Mouse (Mus musculus): Measurements from ENCODE around the gene Cyp4f39. TPM values are rescaled to one million over a fixed set of nuclear protein-coding genes. Genes with fewer than 3 reads are reported as not detected.
"Not testable (repeated sequence)": the region's sequence is repeated elsewhere in the genome, so short reads cannot be mapped to it uniquely, and the experiment has no call there.

The Cyp4f39 gene
- polyA plus RNA-seq, 1 experiment from 2014 or later: 0.79 TPM

DNA sequence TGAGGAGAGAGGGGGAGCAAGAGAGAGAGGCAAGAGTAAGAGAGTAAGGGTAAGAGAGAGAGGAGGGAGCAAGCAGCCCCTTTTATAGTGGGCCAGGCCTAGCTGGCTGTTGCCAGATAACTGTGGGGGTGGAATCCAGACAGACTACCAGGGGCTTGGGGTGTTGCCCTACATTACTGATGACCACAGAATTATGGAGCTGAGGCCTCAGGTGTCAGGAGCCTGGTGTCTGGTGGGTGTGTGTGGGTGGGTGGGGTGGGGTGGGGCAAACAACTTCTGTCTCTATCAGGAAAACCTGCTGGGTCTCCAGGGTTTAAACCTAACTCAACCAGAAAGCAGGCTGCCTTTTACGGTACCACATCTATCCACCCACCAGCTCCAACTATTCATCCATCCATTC is 24.7 kb downstream of the Cyp4f39 start:
- 91% methylated on average over 1 of the region's 1 CpGs for WGBS
- no peak for ATAC-seq (ENCODE audit: low FRiP score, low read depth)
- no peak overlapping the region for H3K9ac ChIP-seq
- H3K27ac ChIP-seq: no peak overlapping the region
- H3K4me3 ChIP-seq: no peak overlapping the region
- H3K9me3 ChIP-seq: no peaks in the 10 kb centered on the region
- H3K4me2 ChIP-seq (replicated peaks): no peak overlapping the region
- no peaks in the 10 kb centered on the region for H3K36me3 ChIP-seq
- H3K4me1 ChIP-seq: no peaks in the 10 kb centered on the region
- H3K27me3 ChIP-seq: peaks cover 36% of the 10 kb centered on the region

DNA sequence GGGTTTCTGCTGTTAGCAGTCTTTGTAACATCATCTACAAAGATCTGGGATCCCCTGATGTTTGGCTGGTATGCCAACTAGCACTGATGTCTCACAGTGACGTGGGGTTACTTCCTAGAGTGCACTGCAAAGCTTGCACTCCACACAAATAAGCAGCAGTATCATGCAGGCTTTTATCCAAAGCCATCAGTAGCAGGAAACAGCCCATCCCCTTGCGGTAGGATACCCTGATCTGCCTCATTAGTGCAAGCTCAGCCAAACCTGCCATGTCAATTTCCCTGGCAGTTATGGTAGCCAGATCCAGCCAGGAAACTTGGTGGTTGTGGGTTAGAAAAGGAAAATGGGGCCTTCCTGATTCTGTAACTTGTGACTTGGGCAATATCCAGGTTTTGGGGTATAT is 26.2 kb downstream of the Cyp4f39 start:
- 63% methylated on average over 2 of the region's 2 CpGs for WGBS
- ATAC-seq (ENCODE audit: low FRiP score, low read depth): no peak
- Histone ChIP-seq H3K9ac (no peak overlapping the region), H3K4me2 (replicated peaks) (no peak overlapping the region), H3K9me3 (no peaks in the 10 kb centered on the region), H3K4me1 (peaks cover 3% of the 10 kb centered on the region), H3K4me3 (no peak overlapping the region), H3K27ac (no peak overlapping the region), H3K27me3 (peaks cover 50% of the 10 kb centered on the region), H3K36me3 (no peaks in the 10 kb centered on the region)

DNA sequence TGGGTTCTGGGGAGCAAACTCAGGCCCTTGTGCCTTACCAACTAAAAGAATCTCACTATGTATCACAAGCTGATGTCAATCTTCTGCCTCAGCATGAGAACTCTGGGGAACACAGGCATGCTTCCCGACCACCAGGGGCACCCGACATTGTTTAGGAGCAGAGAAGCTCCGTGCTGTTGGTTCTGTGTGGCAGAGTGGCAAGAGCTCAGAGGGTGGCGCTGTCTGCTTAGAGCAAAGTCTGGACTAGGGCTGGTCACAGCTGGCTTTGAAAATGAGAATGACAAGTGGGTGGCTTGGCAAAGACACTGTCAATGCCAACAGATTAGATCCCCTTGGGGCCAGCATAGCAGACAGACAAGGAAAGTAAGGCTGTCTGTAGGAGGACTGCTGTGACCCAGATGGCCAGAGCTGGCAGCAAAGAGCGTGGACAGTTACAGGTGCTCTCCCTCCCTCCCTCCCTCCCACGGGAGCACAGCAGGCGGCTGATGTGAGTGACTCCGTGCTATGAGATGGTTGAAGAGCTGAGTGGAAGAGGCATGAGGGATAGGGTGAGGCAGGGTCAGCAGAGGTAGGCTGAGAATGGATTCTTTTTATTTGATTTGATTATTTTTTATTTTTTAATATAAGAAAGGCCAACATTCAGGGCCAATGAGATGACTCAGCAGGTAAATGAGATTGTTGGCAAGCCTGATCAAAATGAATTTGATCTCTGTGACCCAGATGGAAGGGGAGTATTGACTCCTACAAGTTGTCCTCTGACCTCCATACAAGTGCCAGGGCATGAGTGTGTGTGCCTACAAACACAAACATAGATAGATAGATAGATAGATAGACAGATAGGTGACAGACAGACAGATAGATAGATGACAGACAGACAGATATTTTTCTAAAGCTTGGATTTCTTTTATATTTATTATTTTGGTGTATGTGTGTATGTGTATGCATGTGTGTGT is 27.3 kb downstream of the Cyp4f39 start:
- Histone ChIP-seq H3K27ac (no peak overlapping the region), H3K27me3 (peaks cover 58% of the 10 kb centered on the region), H3K36me3 (no peaks in the 10 kb centered on the region), H3K9ac (no peak overlapping the region), H3K4me3 (no peak overlapping the region), H3K9me3 (no peaks in the 10 kb centered on the region), H3K4me2 (replicated peaks) (no peak overlapping the region), H3K4me1 (peaks cover 3% of the 10 kb centered on the region)
- no peak for ATAC-seq (ENCODE audit: low FRiP score, low read depth)
- WGBS: 15% methylated on average over 8 of the region's 8 CpGs

DNA sequence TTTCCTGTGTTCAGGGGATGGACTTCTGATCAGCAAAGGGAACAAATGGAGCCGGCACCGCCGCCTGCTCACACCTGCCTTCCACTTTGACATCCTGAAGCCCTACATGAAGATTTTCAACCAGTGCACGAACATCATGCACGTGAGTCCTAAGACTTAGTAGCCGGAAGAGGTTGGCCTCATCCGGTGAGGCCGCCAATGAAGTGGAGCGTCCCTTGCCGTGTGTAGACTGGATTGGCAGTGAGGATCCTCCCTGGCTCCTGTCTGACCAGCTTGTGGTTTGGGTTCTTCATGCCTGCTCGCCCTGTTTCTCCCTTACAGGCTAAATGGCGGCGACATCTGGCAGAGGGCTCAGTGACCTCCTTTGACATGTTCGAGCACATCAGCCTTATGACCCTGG is 29.2 kb downstream of the Cyp4f39 start:
- H3K27me3 ChIP-seq: peaks cover 58% of the 10 kb centered on the region
- ATAC-seq (ENCODE audit: low FRiP score, low read depth): no peak
- peaks cover 3% of the 10 kb centered on the region for H3K4me1 ChIP-seq
- H3K9ac ChIP-seq: no peak overlapping the region
- H3K4me2 ChIP-seq (replicated peaks): no peak overlapping the region
- H3K27ac ChIP-seq: no peak overlapping the region
- no peaks in the 10 kb centered on the region for H3K36me3 ChIP-seq
- WGBS: 76% methylated on average over 14 of the region's 14 CpGs
- H3K4me3 ChIP-seq: no peak overlapping the region
- H3K9me3 ChIP-seq: no peaks in the 10 kb centered on the region

DNA sequence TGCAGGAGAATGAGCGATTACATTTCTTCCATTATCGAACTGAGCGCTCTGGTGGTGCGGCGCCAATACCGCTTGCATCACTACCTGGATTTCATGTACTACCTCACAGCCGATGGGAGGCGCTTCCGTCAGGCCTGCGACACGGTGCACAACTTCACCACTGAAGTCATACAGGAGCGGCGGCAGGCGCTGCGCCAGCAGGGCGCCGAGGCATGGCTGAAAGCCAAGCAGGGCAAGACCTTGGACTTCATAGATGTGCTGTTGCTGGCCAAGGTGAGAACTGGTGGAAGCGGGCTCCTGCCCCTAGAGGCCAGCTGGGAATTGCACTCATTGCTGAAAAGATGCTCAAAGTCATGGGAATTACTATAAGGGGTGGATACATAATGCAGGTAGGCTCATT is 30.7 kb downstream of the Cyp4f39 start:
- Histone ChIP-seq H3K9me3 (no peaks in the 10 kb centered on the region), H3K4me3 (peak overlapping the region; percentile 28; the same call in 1 of the 2 replicates), H3K36me3 (no peaks in the 10 kb centered on the region), H3K27ac (no peak overlapping the region), H3K4me1 (peaks cover 3% of the 10 kb centered on the region), H3K9ac (peak overlapping the region; percentile 25; the same call in 1 of the 2 replicates), H3K4me2 (replicated peaks) (peak overlapping the region; percentile 56), H3K27me3 (peaks cover 62% of the 10 kb centered on the region)
- 16% methylated on average over 18 of the region's 18 CpGs for WGBS
- no peak for ATAC-seq (ENCODE audit: low FRiP score, low read depth)

DNA sequence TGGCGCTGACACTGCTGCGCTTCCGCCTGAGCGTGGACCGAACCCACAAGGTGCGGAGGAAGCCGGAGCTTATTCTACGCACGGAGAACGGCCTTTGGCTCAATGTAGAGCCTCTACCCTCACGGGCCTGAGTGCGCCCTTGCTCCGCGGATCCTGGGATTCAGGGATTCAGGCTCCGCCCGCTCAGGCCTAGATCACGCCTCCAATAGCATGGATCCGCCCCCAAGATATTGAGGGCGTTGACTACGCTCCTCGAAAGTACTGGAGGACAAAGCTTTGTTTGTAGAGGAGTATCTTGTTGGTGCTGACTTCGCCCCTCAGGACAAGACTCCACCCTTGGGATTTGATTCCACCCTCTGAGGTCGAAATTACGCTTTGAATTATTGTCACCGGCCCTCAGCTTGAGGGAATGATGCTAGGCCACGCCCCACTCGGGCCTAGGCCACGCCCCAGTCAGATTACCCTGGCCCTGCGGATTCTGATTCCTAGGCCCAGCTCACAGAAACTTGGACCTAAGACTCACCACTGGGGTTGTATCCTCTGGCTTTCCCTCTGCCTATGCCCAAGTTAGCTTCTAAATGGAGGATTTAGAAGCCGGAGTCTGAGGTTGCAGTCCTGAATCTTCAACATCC is 39.9 kb downstream of the Cyp4f39 start:
- peak overlapping the region; percentile 33 for H3K4me3 ChIP-seq
- peaks cover 11% of the 10 kb centered on the region; the same call in 1 of the 2 replicates for H3K9me3 ChIP-seq
- H3K4me2 ChIP-seq (replicated peaks): peak overlapping the region; percentile 58
- no peaks in the 10 kb centered on the region for H3K36me3 ChIP-seq
- H3K9ac ChIP-seq: no peak overlapping the region; the same call in 1 of the 2 replicates
- no peak overlapping the region for H3K27ac ChIP-seq
- peak; percentile 77; the same call in 1 of the 2 replicates for ATAC-seq (ENCODE audit: low FRiP score, low read depth)
- peaks cover 20% of the 10 kb centered on the region for H3K27me3 ChIP-seq
- 0 out of 2 replicates have a peak, but pooled peaks cover 2% of the 10 kb centered on the region for H3K4me1 ChIP-seq
- 9% methylated on average over 30 of the region's 30 CpGs for WGBS

DNA sequence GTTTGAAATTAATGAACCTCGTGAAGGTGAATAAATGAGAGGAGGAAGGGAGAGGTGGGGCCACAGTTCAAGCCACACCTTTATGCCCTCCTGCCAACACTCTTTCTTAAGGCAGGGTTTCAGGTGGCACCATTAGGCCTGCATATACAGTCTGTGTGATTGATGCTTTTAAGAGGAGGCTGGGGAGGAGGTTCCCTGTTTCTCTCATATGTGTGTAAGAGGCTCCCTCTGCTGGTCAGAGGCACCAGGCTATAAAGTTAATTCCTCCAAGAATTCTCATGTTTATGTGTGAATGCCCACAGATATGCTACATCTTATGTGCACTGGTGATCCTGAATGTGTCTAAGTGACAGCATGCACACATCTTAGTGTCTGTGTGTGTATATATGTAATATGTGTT is 42.1 kb downstream of the Cyp4f39 start:
- WGBS: 28% methylated on average over 1 of the region's 1 CpGs
- peaks cover 11% of the 10 kb centered on the region; the same call in 1 of the 2 replicates for H3K9me3 ChIP-seq
- no peaks in the 10 kb centered on the region for H3K36me3 ChIP-seq
- no peak overlapping the region for H3K4me2 ChIP-seq (replicated peaks)
- 0 out of 2 replicates have a peak, but pooled peaks cover 2% of the 10 kb centered on the region for H3K4me1 ChIP-seq
- no peak overlapping the region for H3K27ac ChIP-seq
- peaks cover 20% of the 10 kb centered on the region for H3K27me3 ChIP-seq
- ATAC-seq (ENCODE audit: low FRiP score, low read depth): peak; percentile 60; the same call in 1 of the 2 replicates
- no peak overlapping the region for H3K4me3 ChIP-seq
- no peak overlapping the region for H3K9ac ChIP-seq

DNA sequence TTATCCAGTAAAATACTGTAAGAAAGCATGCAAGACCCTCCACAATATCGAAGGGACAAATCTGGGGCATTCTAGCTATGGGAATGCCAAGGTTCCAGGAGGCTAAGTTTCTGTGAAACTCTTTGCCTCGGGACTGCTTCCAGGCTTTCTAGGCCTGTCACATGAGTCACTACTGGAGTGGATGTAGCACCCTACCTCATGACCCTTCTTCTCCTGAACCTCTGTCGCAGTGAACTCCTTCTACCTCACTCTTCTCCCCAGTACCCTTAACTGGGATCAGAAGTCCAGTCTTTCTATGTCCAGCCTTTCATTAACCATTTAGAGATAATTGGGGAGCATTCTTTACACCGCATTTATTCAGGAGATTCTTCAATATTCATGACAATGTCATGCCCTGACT is 48.0 kb downstream of the Cyp4f39 start:
- not testable (repeated sequence) for H3K27me3 ChIP-seq; H3K4me1 ChIP-seq; H3K4me2 ChIP-seq (replicated peaks); H3K9me3 ChIP-seq; H3K27ac ChIP-seq; H3K9ac ChIP-seq; ATAC-seq (ENCODE audit: low FRiP score, low read depth); H3K4me3 ChIP-seq; H3K36me3 ChIP-seq
- WGBS: 89% methylated on average over 4 of the region's 4 CpGs

DNA sequence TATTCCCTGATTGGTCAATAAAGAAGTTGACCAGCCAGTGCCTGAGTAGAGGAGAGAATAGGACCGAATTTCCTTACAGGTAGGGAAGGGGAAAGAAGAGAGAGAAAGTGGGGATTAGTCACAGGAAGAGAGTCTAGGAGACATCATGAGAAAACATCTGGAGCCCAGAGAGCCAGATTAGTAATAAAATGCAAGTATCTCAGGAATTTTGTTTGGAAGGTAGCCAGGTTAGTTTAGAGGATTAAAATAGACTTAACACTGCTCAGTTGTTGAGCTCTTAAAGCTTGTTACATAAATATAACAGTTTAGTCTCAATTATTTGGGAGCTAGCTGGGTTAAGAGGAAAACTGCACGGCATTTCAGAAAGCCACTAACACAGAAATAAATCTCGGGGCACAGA is 48.5 kb downstream of the Cyp4f39 start:
- no peak for ATAC-seq (ENCODE audit: low FRiP score, low read depth)
- no peak overlapping the region for H3K9ac ChIP-seq
- WGBS: 42% methylated on average over 3 of the region's 3 CpGs
- no peaks in the 10 kb centered on the region for H3K36me3 ChIP-seq
- H3K9me3 ChIP-seq: no peaks in the 10 kb centered on the region
- H3K4me2 ChIP-seq (replicated peaks): no peak overlapping the region
- no peaks in the 10 kb centered on the region for H3K27me3 ChIP-seq
- no peaks in the 10 kb centered on the region for H3K4me1 ChIP-seq
- H3K4me3 ChIP-seq: no peak overlapping the region
- no peak overlapping the region for H3K27ac ChIP-seq

DNA sequence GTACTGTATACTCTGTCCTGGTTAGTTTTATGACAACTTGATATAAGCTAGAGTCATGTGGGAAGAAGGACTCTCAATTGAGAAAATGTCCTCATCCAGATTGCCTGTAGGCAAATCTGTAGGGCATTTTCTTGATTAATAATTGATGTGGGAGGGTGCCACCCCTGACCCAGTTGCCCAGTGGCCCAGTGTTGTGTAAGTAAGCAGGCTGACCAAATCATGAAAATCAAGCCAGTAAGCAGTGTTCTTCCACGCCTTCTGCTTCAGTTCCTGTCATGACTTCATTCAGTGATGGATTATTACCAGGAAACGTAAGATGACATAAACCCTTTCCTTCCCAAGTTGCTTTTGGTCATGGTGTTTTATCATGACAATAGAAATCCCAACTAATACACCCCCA is 50.6 kb downstream of the Cyp4f39 start:
- H3K4me1 ChIP-seq: peaks cover 10% of the 10 kb centered on the region
- H3K9ac ChIP-seq: no peak overlapping the region
- no peak overlapping the region for H3K4me3 ChIP-seq
- no peak overlapping the region for H3K27ac ChIP-seq
- H3K27me3 ChIP-seq: no peaks in the 10 kb centered on the region
- H3K36me3 ChIP-seq: peaks cover 2% of the 10 kb centered on the region; the same call in 1 of the 2 replicates
- H3K9me3 ChIP-seq: no peaks in the 10 kb centered on the region
- ATAC-seq (ENCODE audit: low FRiP score, low read depth): no peak
- H3K4me2 ChIP-seq (replicated peaks): no peak overlapping the region
- WGBS: 69% methylated on average over 2 of the region's 2 CpGs

DNA sequence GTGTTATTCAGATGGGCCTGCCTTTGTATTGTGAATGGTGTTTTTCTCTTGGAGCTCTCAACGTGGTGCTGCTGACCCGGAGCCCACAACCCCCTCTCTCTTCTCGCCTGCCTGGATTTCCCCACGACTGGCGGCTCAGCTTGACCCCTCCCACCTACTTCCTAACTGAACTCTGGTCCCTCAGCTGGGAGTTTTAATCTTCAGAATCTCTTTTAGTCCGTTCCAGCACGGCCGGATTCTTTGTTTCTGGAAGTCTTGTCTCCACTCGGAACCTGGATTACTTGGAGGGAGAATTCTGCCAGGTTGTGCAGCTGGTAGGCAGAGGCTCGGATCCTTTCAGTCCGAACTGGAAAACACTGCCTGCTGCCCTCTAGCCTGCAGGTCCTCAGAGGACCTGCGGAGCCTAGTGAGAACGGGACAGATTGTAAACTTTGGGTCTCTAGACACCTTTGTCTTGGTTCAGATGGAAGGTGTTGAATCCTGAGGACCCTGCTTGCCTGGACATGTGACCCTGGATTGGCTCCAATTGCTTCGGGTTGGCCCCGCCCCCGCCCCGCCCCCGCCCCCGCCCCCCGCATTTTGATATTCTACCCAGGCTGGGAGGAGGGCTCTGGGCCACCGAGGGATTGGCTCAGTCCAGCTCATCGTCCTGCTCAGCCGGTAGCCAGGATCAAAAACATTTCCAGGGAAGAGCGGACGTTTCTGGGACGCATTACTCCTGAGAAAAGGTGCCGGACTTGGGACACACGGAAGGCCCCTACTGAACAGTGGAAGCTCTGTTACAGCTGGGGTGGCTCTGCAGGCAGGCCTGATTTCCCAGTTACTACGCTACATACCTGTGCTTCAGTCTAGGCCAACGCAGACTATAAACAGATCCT is 53.6 kb downstream of the Cyp4f39 start, which contains the start of gene Cyp4f17:
Gene Cyp4f17, plus strand, starts transcription at position 200 of the 878 bp plus-strand sequence.
- H3K27ac ChIP-seq: peak within 1 kb of the TSS; percentile 75
- H3K4me3 ChIP-seq: peak within 1 kb of the TSS; percentile 56
- under 1% methylated on average over 30 of the region's 30 CpGs for WGBS
- peaks cover 18% of the 10 kb centered on the region for H3K36me3 ChIP-seq
- peaks cover 10% of the 10 kb centered on the region for H3K4me1 ChIP-seq
- peak within 1 kb of the TSS; percentile 77 for H3K9ac ChIP-seq
- peak; percentile 94 for ATAC-seq (ENCODE audit: low FRiP score, low read depth)
- no peaks in the 10 kb centered on the region for H3K27me3 ChIP-seq
- no peaks in the 10 kb centered on the region for H3K9me3 ChIP-seq
- peak within 1 kb of the TSS; percentile 89 for H3K4me2 ChIP-seq (replicated peaks)
